Mouse (Mus musculus): ENCODE data around the gene Eif4enif1. TPM values are rescaled to one million over a fixed set of nuclear protein-coding genes. Genes with fewer than 3 reads are reported as not detected.

The Eif4enif1 gene
- total and polyA plus RNA-seq, 2 experiments, result 14.1 to 17.2 TPM

DNA sequence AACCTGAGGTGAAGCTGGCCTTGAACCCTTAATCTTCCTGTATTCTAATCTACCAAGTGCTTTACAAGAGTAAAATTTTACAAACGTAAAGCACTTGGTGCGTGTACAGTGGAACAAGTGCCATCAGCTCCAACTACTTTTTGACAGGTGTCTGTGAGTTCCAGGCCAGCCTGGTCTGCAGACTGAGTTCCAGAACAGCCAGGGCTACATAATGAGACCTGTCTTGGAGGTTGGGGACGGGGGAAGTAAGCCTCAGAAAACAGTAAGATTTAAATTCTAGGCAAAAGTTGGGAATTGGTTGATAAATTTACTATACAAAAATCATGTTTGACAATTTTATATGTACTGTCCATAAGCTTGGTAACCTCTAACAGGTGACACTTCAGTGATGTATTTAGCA lies 3.0 kb downstream of the Eif4enif1 start:
- peaks cover 15% of the 10 kb centered on the region; the same call in 1 of the 2 replicates for H3K36me3 ChIP-seq (ENCODE audit: control insufficient read depth, insufficient read depth, low read length)
- H3K9ac ChIP-seq (ENCODE audit: low read depth, low read length), result no peak overlapping the region
- DNase-seq (ENCODE audit: extremely low read depth, low read depth, low spot score), result no peak
- H3K27me3 ChIP-seq (ENCODE audit: control insufficient read depth, insufficient read depth, low read length), result no peaks in the 10 kb centered on the region
- peaks cover 8% of the 10 kb centered on the region for H3K4me1 ChIP-seq (ENCODE audit: control insufficient read depth, insufficient read depth, low read length)
- H3K4me3 ChIP-seq (ENCODE audit: insufficient read depth, low read depth, low read length), result no peak overlapping the region
- 81% methylated on average over 3 of the region's 3 CpGs for WGBS
- peaks cover 2% of the 10 kb centered on the region; the same call in 1 of the 2 replicates for H3K79me2 ChIP-seq (ENCODE audit: control insufficient read depth, insufficient read depth, low read length)
- no peak overlapping the region for H3K27ac ChIP-seq (replicated peaks; ENCODE audit: insufficient read depth, low read depth, low read length)
- no peak for TF ChIP-seq POLR2A (IDR thresholded peaks at IDR 0.05; ENCODE audit: extremely low read depth, insufficient read depth, low read length)
- TF ChIP-seq CTCF (IDR thresholded peaks at IDR 0.05; ENCODE audit: low read depth, low read length), result no peak

GRCm38 (mm10) chr11:3206783-3207182 lies 4.6 kb downstream of the Eif4enif1 start:
- no peak overlapping the region for H3K4me3 ChIP-seq (ENCODE audit: insufficient read depth, low read depth, low read length)
- H3K36me3 ChIP-seq (ENCODE audit: control insufficient read depth, insufficient read depth, low read length), result peaks cover 19% of the 10 kb centered on the region; the same call in 1 of the 2 replicates
- H3K9ac ChIP-seq (ENCODE audit: low read depth, low read length), result no peak overlapping the region
- H3K4me1 ChIP-seq (ENCODE audit: control insufficient read depth, insufficient read depth, low read length), result peaks cover 8% of the 10 kb centered on the region
- H3K79me2 ChIP-seq (ENCODE audit: control insufficient read depth, insufficient read depth, low read length), result peaks cover 9% of the 10 kb centered on the region; the same call in 1 of the 2 replicates
- DNase-seq (ENCODE audit: extremely low read depth, low read depth, low spot score), result no peak
- H3K27ac ChIP-seq (replicated peaks; ENCODE audit: insufficient read depth, low read depth, low read length), result no peak overlapping the region
- TF ChIP-seq POLR2A (IDR thresholded peaks at IDR 0.05; ENCODE audit: extremely low read depth, insufficient read depth, low read length) (no peak), CTCF (IDR thresholded peaks at IDR 0.05; ENCODE audit: low read depth, low read length) (no peak)
- H3K27me3 ChIP-seq (ENCODE audit: control insufficient read depth, insufficient read depth, low read length), result no peaks in the 10 kb centered on the region
- 95% methylated on average over 3 of the region's 3 CpGs for WGBS

DNA sequence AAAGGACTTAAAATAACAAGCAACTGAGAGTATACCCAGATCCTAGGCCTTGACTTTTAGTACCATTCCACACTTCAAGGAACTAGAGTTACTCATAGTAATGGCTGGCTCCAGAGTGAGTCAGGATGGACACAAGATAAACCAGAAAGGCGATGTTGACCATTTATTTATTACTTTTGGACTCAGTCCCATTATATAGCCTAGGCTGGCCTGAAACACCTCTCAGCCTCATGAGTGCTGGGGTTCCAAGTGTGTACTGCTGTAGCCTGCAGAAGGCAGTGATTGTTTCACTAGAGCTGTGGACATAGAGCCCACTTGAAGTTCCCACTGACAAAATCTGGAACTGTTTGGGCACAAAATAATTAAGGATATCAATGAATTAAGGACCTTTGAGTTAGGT lies 10.3 kb downstream of the Eif4enif1 start:
- DNase-seq (ENCODE audit: extremely low read depth, low read depth, low spot score), result no peak
- Histone ChIP-seq H3K27ac (replicated peaks; ENCODE audit: insufficient read depth, low read depth, low read length) (no peak overlapping the region), H3K27me3 (ENCODE audit: control insufficient read depth, insufficient read depth, low read length) (no peaks in the 10 kb centered on the region), H3K79me2 (ENCODE audit: control insufficient read depth, insufficient read depth, low read length) (peaks cover 7% of the 10 kb centered on the region; the same call in 1 of the 2 replicates), H3K9ac (ENCODE audit: low read depth, low read length) (no peak overlapping the region), H3K36me3 (ENCODE audit: control insufficient read depth, insufficient read depth, low read length) (peaks cover 47% of the 10 kb centered on the region), H3K4me1 (ENCODE audit: control insufficient read depth, insufficient read depth, low read length) (peaks cover 1% of the 10 kb centered on the region; the same call in 1 of the 2 replicates), H3K4me3 (ENCODE audit: insufficient read depth, low read depth, low read length) (no peak overlapping the region)
- WGBS, result 79% methylated on average over 1 of the region's 1 CpGs
- TF ChIP-seq POLR2A (IDR thresholded peaks at IDR 0.05; ENCODE audit: extremely low read depth, insufficient read depth, low read length) (no peak), CTCF (IDR thresholded peaks at IDR 0.05; ENCODE audit: low read depth, low read length) (no peak)

GRCm38 (mm10) chr11:3223105-3223504 lies 20.9 kb downstream of the Eif4enif1 start:
- WGBS, result 52% methylated on average over 5 of the region's 5 CpGs
- H3K79me2 ChIP-seq (ENCODE audit: control insufficient read depth, insufficient read depth, low read length), result no peaks in the 10 kb centered on the region; the same call in 1 of the 2 replicates
- peaks cover 73% of the 10 kb centered on the region for H3K36me3 ChIP-seq (ENCODE audit: control insufficient read depth, insufficient read depth, low read length)
- no peak overlapping the region for H3K27ac ChIP-seq (replicated peaks; ENCODE audit: insufficient read depth, low read depth, low read length)
- no peak overlapping the region for H3K4me3 ChIP-seq (ENCODE audit: insufficient read depth, low read depth, low read length)
- TF ChIP-seq CTCF (IDR thresholded peaks at IDR 0.05; ENCODE audit: low read depth, low read length) (0 out of 2 replicates have a peak, but pooled peaks have one; percentile 2), POLR2A (IDR thresholded peaks at IDR 0.05; ENCODE audit: extremely low read depth, insufficient read depth, low read length) (no peak)
- H3K4me1 ChIP-seq (ENCODE audit: control insufficient read depth, insufficient read depth, low read length), result no peaks in the 10 kb centered on the region
- H3K27me3 ChIP-seq (ENCODE audit: control insufficient read depth, insufficient read depth, low read length), result no peaks in the 10 kb centered on the region
- DNase-seq (ENCODE audit: extremely low read depth, low read depth, low spot score), result no peak
- no peak overlapping the region for H3K9ac ChIP-seq (ENCODE audit: low read depth, low read length)

DNA sequence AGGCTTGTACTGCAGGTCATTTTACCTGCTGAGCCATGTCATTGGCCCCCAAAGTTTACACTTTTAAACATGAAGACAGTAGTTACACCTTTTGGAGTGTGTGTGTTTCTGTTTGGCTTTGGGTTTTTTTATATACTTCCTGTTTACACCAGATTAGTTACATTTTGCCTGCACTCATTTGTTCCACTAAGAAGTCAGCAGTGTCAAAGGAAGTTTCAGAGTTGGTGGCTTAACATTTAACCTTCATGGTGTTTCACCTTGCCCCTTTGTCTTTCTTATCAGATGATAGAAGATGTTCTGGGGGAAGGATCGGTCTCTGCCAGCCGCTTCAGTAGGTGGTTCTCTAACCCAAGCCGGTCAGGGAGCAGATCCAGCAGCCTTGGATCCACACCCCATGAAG lies 24.9 kb downstream of the Eif4enif1 start:
- TF ChIP-seq CTCF (IDR thresholded peaks at IDR 0.05; ENCODE audit: low read depth, low read length) (no peak), POLR2A (IDR thresholded peaks at IDR 0.05; ENCODE audit: extremely low read depth, insufficient read depth, low read length) (no peak)
- WGBS, result 85% methylated on average over 3 of the region's 3 CpGs
- no peak for DNase-seq (ENCODE audit: extremely low read depth, low read depth, low spot score)
- Histone ChIP-seq H3K27me3 (ENCODE audit: control insufficient read depth, insufficient read depth, low read length) (no peaks in the 10 kb centered on the region), H3K9ac (ENCODE audit: low read depth, low read length) (no peak overlapping the region), H3K79me2 (ENCODE audit: control insufficient read depth, insufficient read depth, low read length) (0 out of 2 replicates have a peak, but pooled peaks cover 2% of the 10 kb centered on the region), H3K27ac (replicated peaks; ENCODE audit: insufficient read depth, low read depth, low read length) (no peak overlapping the region), H3K4me1 (ENCODE audit: control insufficient read depth, insufficient read depth, low read length) (peaks cover 1% of the 10 kb centered on the region; the same call in 1 of the 2 replicates), H3K36me3 (ENCODE audit: control insufficient read depth, insufficient read depth, low read length) (peaks cover 73% of the 10 kb centered on the region), H3K4me3 (ENCODE audit: insufficient read depth, low read depth, low read length) (no peak overlapping the region)

DNA sequence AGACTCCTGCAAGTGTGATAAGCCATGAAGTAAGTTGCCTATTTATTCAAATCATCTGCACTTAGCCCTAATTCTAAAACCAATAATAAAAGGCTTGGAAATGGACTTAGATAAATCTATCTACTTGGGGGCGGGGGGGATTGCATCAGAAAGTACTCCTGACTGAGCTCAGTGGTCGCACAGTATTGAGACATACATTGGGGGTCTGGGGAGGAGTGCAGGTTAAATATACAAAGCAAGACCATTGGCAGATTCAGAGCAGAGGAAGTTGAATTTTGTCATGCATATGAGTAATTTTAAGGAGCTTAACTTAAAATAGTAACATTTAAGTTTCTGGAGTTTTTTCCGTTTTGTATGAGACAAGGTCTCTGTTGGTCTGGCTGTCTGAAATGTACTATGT lies 30.1 kb downstream of the Eif4enif1 start:
- H3K9ac ChIP-seq (ENCODE audit: low read depth, low read length), result no peak overlapping the region
- TF ChIP-seq POLR2A (IDR thresholded peaks at IDR 0.05; ENCODE audit: extremely low read depth, insufficient read depth, low read length) (no peak), CTCF (IDR thresholded peaks at IDR 0.05; ENCODE audit: low read depth, low read length) (no peak)
- H3K79me2 ChIP-seq (ENCODE audit: control insufficient read depth, insufficient read depth, low read length), result peaks cover 2% of the 10 kb centered on the region; the same call in 1 of the 2 replicates
- H3K36me3 ChIP-seq (ENCODE audit: control insufficient read depth, insufficient read depth, low read length), result peaks cover 60% of the 10 kb centered on the region
- no peak overlapping the region for H3K27ac ChIP-seq (replicated peaks; ENCODE audit: insufficient read depth, low read depth, low read length)
- DNase-seq (ENCODE audit: extremely low read depth, low read depth, low spot score), result no peak
- H3K27me3 ChIP-seq (ENCODE audit: control insufficient read depth, insufficient read depth, low read length), result no peaks in the 10 kb centered on the region
- peaks cover 3% of the 10 kb centered on the region; the same call in 1 of the 2 replicates for H3K4me1 ChIP-seq (ENCODE audit: control insufficient read depth, insufficient read depth, low read length)
- H3K4me3 ChIP-seq (ENCODE audit: insufficient read depth, low read depth, low read length), result no peak overlapping the region
- WGBS, result 53% methylated on average over 3 of the region's 3 CpGs
